Mouse (Mus musculus): ENCODE data around the gene Cnot10. TPM values are rescaled to one million over a fixed set of nuclear protein-coding genes. Genes with fewer than 3 reads are reported as not detected.

The Cnot10 gene
- total and polyA plus RNA-seq, 3 experiments, result 49.4 to 67.8 (median 58.3) TPM

DNA sequence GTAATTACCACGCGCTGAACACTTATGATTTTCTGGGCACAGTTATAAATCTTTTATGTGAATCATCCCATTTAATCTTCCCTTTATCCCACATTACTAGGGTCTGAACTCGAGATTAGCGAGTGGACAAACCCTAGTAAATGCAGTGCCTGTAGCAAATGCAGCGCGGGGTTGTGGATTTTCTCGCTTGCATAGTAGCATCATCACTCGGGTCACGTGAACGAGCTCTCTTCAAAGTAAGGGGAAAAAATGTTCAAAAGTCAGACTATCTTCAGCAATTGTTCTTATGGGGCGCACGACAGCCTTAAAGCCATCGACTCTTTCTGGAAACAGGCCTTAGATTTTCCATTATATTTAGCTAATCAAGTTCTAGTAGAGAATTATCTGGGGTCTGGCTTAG is 47.7 kb upstream of the Cnot10 start:
- H3K4me2 ChIP-seq (ENCODE audit: insufficient read depth, low read depth, poor library complexity, severe bottlenecking), result peak overlapping the region; percentile 94
- H3K79me2 ChIP-seq (replicated peaks; ENCODE audit: control insufficient read depth, extremely low read depth, insufficient read depth, poor library complexity, severe bottlenecking), result peaks cover 15% of the 10 kb centered on the region
- no peaks in the 10 kb centered on the region for H3K27me3 ChIP-seq (replicated peaks)
- H3K36me3 ChIP-seq (replicated peaks in 1 of 2; ENCODE audit: control insufficient read depth in 1 of 2, insufficient read depth in 1 of 2, low read length in 1 of 2), result peaks cover 7 to 16% of the 10 kb centered on the region in 2 experiments
- H3K9me3 ChIP-seq (replicated peaks; ENCODE audit: low read length), result no peaks in the 10 kb centered on the region
- TF ChIP-seq USF1 (IDR thresholded peaks at IDR 0.05; ENCODE audit: low read depth, low read length), result no peak
- no peak for TF ChIP-seq E2F4 (IDR thresholded peaks at IDR 0.05; ENCODE audit: insufficient replicate concordance, low read depth, low read length)
- no peak for TF ChIP-seq MAZ (IDR thresholded peaks at IDR 0.05; ENCODE audit: low read depth, low read length)
- no peak for TF ChIP-seq POLR2A (IDR thresholded peaks at IDR 0.05; ENCODE audit: low read depth, low read length)
- TF ChIP-seq MEF2A (IDR thresholded peaks at IDR 0.05; ENCODE audit: borderline replicate concordance, low read depth, low read length), result no peak
- TF ChIP-seq ELF1 (IDR thresholded peaks at IDR 0.05; ENCODE audit: low read depth, low read length), result no peak
- no peak for TF ChIP-seq NRF1 (IDR thresholded peaks at IDR 0.05; ENCODE audit: low read depth, low read length)
- TF ChIP-seq PAX5 (IDR thresholded peaks at IDR 0.05; ENCODE audit: low read length), result no peak
- TF ChIP-seq ZNF384 (IDR thresholded peaks at IDR 0.05; ENCODE audit: low read depth, low read length), result no peak
- no peak for TF ChIP-seq JUND (conservative IDR thresholded peaks at IDR 0.05; ENCODE audit: low read depth, low read length)
- no peak for TF ChIP-seq ZKSCAN1 (IDR thresholded peaks at IDR 0.05; ENCODE audit: borderline replicate concordance, low read depth, low read length)
- peaks cover 5 to 25% of the 10 kb centered on the region in 2 experiments; a peak in 3 of 4 replicates for H3K4me1 ChIP-seq (ENCODE audit: control insufficient read depth in 1 of 2, insufficient read depth in 2 of 2)
- no peak for DNase-seq (ENCODE audit: extremely low read depth)
- H3K27ac ChIP-seq (ENCODE audit: insufficient read depth, low read depth), result no peak overlapping the region
- peak overlapping the region; percentile 81 for H3K9ac ChIP-seq (ENCODE audit: insufficient read depth, low read depth)
- H3K4me3 ChIP-seq (replicated peaks in 1 of 3; ENCODE audit: low read depth in 2 of 3, low read length in 2 of 3, poor library complexity in 1 of 3), result peak overlapping the region in 2 of 3 experiments; percentile 82 to 83
- in situ Hi-C loops (cut with MboI; ENCODE audit: low pct_ligation_motif_present, low pct_unique_long_range_greater_than_20kb, low sequenced_read_pairs) (no loop called here), dilution Hi-C loops (cut with MboI; ENCODE audit: extremely low pct_ligation_motif_present, extremely low pct_unique_long_range_greater_than_20kb, low sequenced_read_pairs) (no loop called here)

DNA sequence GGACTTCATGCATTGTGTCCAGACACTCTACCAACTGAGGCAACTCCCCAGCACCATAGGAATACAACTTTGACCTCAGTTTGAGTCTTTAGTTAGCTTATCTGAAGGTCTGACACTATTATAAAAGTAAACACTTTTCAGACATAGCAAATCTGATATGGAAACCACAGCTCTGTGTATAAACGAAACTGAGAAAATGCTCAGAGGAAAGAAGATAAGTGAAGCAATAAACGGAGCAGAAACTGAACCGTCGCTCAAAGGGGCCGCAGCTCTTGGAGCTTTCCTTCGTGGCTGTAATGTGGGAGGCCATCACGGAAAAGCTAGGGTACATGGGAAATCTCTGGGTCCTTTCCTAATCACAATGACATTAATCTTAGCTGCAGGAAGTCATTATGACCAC is 46.3 kb upstream of the Cnot10 start:
- peaks cover 5 to 28% of the 10 kb centered on the region in 2 experiments; a peak in 3 of 4 replicates for H3K4me1 ChIP-seq (ENCODE audit: control insufficient read depth in 1 of 2, insufficient read depth in 2 of 2)
- H3K27ac ChIP-seq (ENCODE audit: insufficient read depth, low read depth), result no peak overlapping the region
- dilution Hi-C loops (cut with MboI; ENCODE audit: extremely low pct_ligation_motif_present, extremely low pct_unique_long_range_greater_than_20kb, low sequenced_read_pairs) (no loop called here), in situ Hi-C loops (cut with MboI; ENCODE audit: low pct_ligation_motif_present, low pct_unique_long_range_greater_than_20kb, low sequenced_read_pairs) (no loop called here)
- no peaks in the 10 kb centered on the region for H3K27me3 ChIP-seq (replicated peaks)
- no peak overlapping the region for H3K9ac ChIP-seq (ENCODE audit: insufficient read depth, low read depth)
- H3K4me2 ChIP-seq (ENCODE audit: insufficient read depth, low read depth, poor library complexity, severe bottlenecking), result no peak overlapping the region
- H3K79me2 ChIP-seq (replicated peaks; ENCODE audit: control insufficient read depth, extremely low read depth, insufficient read depth, poor library complexity, severe bottlenecking), result peaks cover 15% of the 10 kb centered on the region
- no peaks in the 10 kb centered on the region for H3K9me3 ChIP-seq (replicated peaks; ENCODE audit: low read length)
- no peak for DNase-seq (ENCODE audit: extremely low read depth)
- H3K36me3 ChIP-seq (replicated peaks in 1 of 2; ENCODE audit: control insufficient read depth in 1 of 2, insufficient read depth in 1 of 2, low read length in 1 of 2), result peaks cover 2 to 5% of the 10 kb centered on the region in 2 experiments
- no peak for TF ChIP-seq RCOR1 (conservative IDR thresholded peaks at IDR 0.05; ENCODE audit: low read depth, low read length)
- no peak for TF ChIP-seq MYC (IDR thresholded peaks at IDR 0.05; ENCODE audit: low read depth, low read length)
- no peak for TF ChIP-seq NRF1 (IDR thresholded peaks at IDR 0.05; ENCODE audit: low read depth, low read length)
- no peak for TF ChIP-seq ELF1 (IDR thresholded peaks at IDR 0.05; ENCODE audit: low read depth, low read length)
- no peak for TF ChIP-seq USF1 (IDR thresholded peaks at IDR 0.05; ENCODE audit: low read depth, low read length)
- TF ChIP-seq EP300 (IDR thresholded peaks at IDR 0.05; ENCODE audit: low read length), result no peak
- TF ChIP-seq NELFE (IDR thresholded peaks at IDR 0.05; ENCODE audit: low read depth, low read length), result no peak
- TF ChIP-seq SMC3 (IDR thresholded peaks at IDR 0.05; ENCODE audit: low read depth, low read length), result no peak
- no peak for TF ChIP-seq MEF2A (IDR thresholded peaks at IDR 0.05; ENCODE audit: borderline replicate concordance, low read depth, low read length)
- TF ChIP-seq CHD2 (IDR thresholded peaks at IDR 0.05; ENCODE audit: low read length), result no peak
- TF ChIP-seq ZNF384 (IDR thresholded peaks at IDR 0.05; ENCODE audit: low read depth, low read length), result no peak
- TF ChIP-seq E2F4 (IDR thresholded peaks at IDR 0.05; ENCODE audit: insufficient replicate concordance, low read depth, low read length), result no peak
- H3K4me3 ChIP-seq (replicated peaks in 1 of 3; ENCODE audit: low read depth in 2 of 3, low read length in 2 of 3, poor library complexity in 1 of 3), result no peak overlapping the region

All from CH12.LX (cell line).